In the genomic region with DNA sequence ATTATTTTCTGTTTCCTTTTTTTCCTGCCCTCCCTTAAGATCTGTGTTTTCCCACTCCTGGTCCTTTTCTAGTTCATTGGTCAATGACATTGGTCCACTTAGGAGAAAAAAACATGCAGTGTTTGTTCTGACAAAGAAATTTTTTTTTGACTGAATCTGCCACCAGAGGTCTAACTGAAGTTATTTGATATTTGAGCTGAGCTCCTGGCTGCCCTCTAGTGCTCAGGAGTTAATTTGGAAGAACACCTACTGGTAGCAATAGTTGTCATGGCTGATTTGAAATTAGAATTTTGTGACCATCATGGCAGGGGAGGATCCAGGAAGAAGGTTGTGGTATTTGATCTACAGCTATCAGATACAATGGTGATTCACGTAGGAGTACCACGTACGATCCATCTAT, we compare ENCODE assay signal across 7 mouse cellular contexts.
DNase-seq lines count a peak whose midpoint lies in the region; ATAC-seq and TF ChIP-seq lines count a peak whose summit lies in the region.
"Not testable (repeated sequence)": the region's sequence is repeated elsewhere in the genome, so short reads cannot be mapped to it uniquely, and the experiment has no call there.

No protein-coding gene starts in this region.

- not testable (repeated sequence) for H3K27me3 ChIP-seq in CH12.LX (replicated peaks); hindbrain, postnatal 0 days (ENCODE audit: insufficient read depth, low read length); stomach, postnatal 0 days (ENCODE audit: control insufficient read depth, insufficient read depth, low read length)

- H3K4me1 ChIP-seq in CH12.LX (ENCODE audit: control insufficient read depth in 1 of 2, insufficient read depth in 2 of 2); hindbrain, postnatal 0 days (ENCODE audit: insufficient read depth, low read length); stomach, postnatal 0 days (replicated peaks; ENCODE audit: control insufficient read depth, insufficient read depth): not testable (repeated sequence)

- 97% methylated on average over 3 of the region's 3 CpGs for WGBS in hindbrain, postnatal 0 days
- 91% methylated on average over 3 of the region's 3 CpGs for WGBS in stomach, postnatal 0 days

- not testable (repeated sequence) for H3K9ac ChIP-seq in CH12.LX (ENCODE audit: insufficient read depth, low read depth); hindbrain, postnatal 0 days (replicated peaks; ENCODE audit: low read length); stomach, postnatal 0 days (ENCODE audit: low read length)

- dilution Hi-C loops in CH12.LX (cut with MboI; ENCODE audit: extremely low pct_ligation_motif_present, extremely low pct_unique_long_range_greater_than_20kb, low sequenced_read_pairs) = not testable (repeated sequence)

- TF ChIP-seq CTCF in CH12.LX (conservative IDR thresholded peaks at IDR 0.05 in 1 of 2, IDR thresholded peaks at IDR 0.05 in 1 of 2; ENCODE audit: low read depth in 2 of 2, low read length in 2 of 2) = peak in 1 of 2 experiments; percentile 72; a peak in 2 of 4 replicates
- peak; percentile 37 for TF ChIP-seq CTCF in hindbrain, postnatal 0 days (IDR thresholded peaks at IDR 0.05; ENCODE audit: low read depth)
- TF ChIP-seq CTCF in layer of hippocampus, adult 2 months (conservative IDR thresholded peaks at IDR 0.05) = peak; percentile 57
- TF ChIP-seq CTCF in stomach, postnatal 0 days (IDR thresholded peaks at IDR 0.05; ENCODE audit: low read depth) = peak; percentile 33

- not testable (repeated sequence) for TF ChIP-seq POLR2A in CH12.LX (IDR thresholded peaks at IDR 0.05; ENCODE audit: low read depth, low read length)

- not testable (repeated sequence) for H3K79me2 ChIP-seq in CH12.LX (replicated peaks; ENCODE audit: control insufficient read depth, extremely low read depth, insufficient read depth, poor library complexity, severe bottlenecking)

- in situ Hi-C loops in CH12.LX (cut with MboI; ENCODE audit: low pct_ligation_motif_present, low pct_unique_long_range_greater_than_20kb, low sequenced_read_pairs) = not testable (repeated sequence)

- peak; percentile 3 for DNase-seq in CD4-positive helper T cell, adult 2 months (ENCODE audit: low read depth, low spot score)
- peak; percentile 2 for DNase-seq in CH12.LX (ENCODE audit: extremely low read depth)
- DNase-seq in hindbrain, postnatal 0 days (ENCODE audit: low spot score); layer of hippocampus, adult 2 months (ENCODE audit: low spot score in 2 of 2); stomach, postnatal 0 days (ENCODE audit: low spot score): not testable (repeated sequence)

- not testable (repeated sequence) for H3K4me2 ChIP-seq in CH12.LX (ENCODE audit: insufficient read depth, low read depth, poor library complexity, severe bottlenecking); hindbrain, postnatal 0 days (ENCODE audit: low read depth, low read length); stomach, postnatal 0 days (replicated peaks; ENCODE audit: low read depth)

- not testable (repeated sequence) for H3K36me3 ChIP-seq in CH12.LX (replicated peaks in 1 of 2; ENCODE audit: control insufficient read depth in 1 of 2, insufficient read depth in 1 of 2, low read length in 1 of 2); hindbrain, postnatal 0 days (ENCODE audit: insufficient read depth, low read length); stomach, postnatal 0 days (ENCODE audit: control insufficient read depth, insufficient read depth, low read length)

- not testable (repeated sequence) for H3K27ac ChIP-seq in CH12.LX (ENCODE audit: insufficient read depth, low read depth); hindbrain, postnatal 0 days; layer of hippocampus, adult 2 months; stomach, postnatal 0 days (replicated peaks)

- not testable (repeated sequence) for H3K4me3 ChIP-seq in CH12.LX (replicated peaks in 1 of 3; ENCODE audit: low read depth in 2 of 3, low read length in 2 of 3, poor library complexity in 1 of 3); hindbrain, postnatal 0 days (ENCODE audit: low read length); layer of hippocampus, adult 2 months; stomach, postnatal 0 days (ENCODE audit: low read depth, low read length)

- not testable (repeated sequence) for TF ChIP-seq EP300 in CH12.LX (IDR thresholded peaks at IDR 0.05; ENCODE audit: low read length); stomach, postnatal 0 days (optimal IDR thresholded peaks at IDR 0.05)

- not testable (repeated sequence) for H3K9me3 ChIP-seq in CH12.LX (replicated peaks; ENCODE audit: low read length); hindbrain, postnatal 0 days (ENCODE audit: low read length); stomach, postnatal 0 days (ENCODE audit: control insufficient read depth, low read length)

- peak; percentile 81 for ATAC-seq in common myeloid progenitor, adult 5-6 weeks (replicated peaks; ENCODE audit: low read depth, poor library complexity, severe bottlenecking)
- not testable (repeated sequence) for ATAC-seq in hindbrain, postnatal 0 days; stomach, postnatal 0 days (ENCODE audit: low FRiP score, low TSS enrichment)
- peak; percentile 74; the same call in 1 of the 2 replicates for ATAC-seq in megakaryocyte-erythroid progenitor cell, adult 5-6 weeks (replicated peaks; ENCODE audit: low FRiP score, low TSS enrichment, poor library complexity, severe bottlenecking)

- TF ChIP-seq RAD21 in CH12.LX (IDR thresholded peaks at IDR 0.05; ENCODE audit: low read depth, low read length) = not testable (repeated sequence)

TF ChIP-seq in CH12.LX, 34 proteins besides CTCF, POLR2A, EP300 and RAD21:
- TF ChIP-seq SMC3 (IDR thresholded peaks at IDR 0.05; ENCODE audit: low read depth, low read length) = peak; percentile 44
- 0 out of 2 replicates have a peak, but pooled peaks have one; percentile 36 for TF ChIP-seq ZNF384 (IDR thresholded peaks at IDR 0.05; ENCODE audit: low read depth, low read length)
